Mouse (Mus musculus) midbrain, embryonic 11.5 days (tissue): ENCODE data around the gene Hcfc1r1. TPM values are rescaled to one million over a fixed set of nuclear protein-coding genes. Genes with fewer than 3 reads are reported as not detected.

Experiments
- ATAC-seq: fragments of 200-750 bp; cut with Nextera tagmentation; 2 replicates; pipeline ENCODE4 v1.8.0; 2017; ENCODE audit warnings: moderate TSS enrichment, moderate library complexity; ENCODE audit not compliant: low FRiP score
- DNase-seq: peaks from one replicate; pipeline ENCODE4 v3.0.0; 2015; ENCODE audit warnings: low spot score; ENCODE audit errors: missing footprints
- H3K27ac ChIP-seq: fragments of 300-500 bp; sonication (generic); 2 replicates; pipeline ENCODE4 v1.5.1; 2014; ENCODE audit warnings: low read depth, low read length
- H3K27me3 ChIP-seq: fragments of 300-500 bp; sonication (generic); 2 replicates; pipeline ENCODE4 v1.6.1; 2014; ENCODE audit warnings: mild to moderate bottlenecking, low read length, moderate library complexity, mixed read lengths; ENCODE audit not compliant: control insufficient read depth, insufficient read depth
- H3K36me3 ChIP-seq: fragments of 300-500 bp; sonication (generic); 2 replicates; pipeline ENCODE4 v1.6.1; 2014; ENCODE audit warnings: mild to moderate bottlenecking, low read length, moderate library complexity, mixed read lengths; ENCODE audit not compliant: control insufficient read depth, insufficient read depth
- H3K4me1 ChIP-seq: fragments of 300-500 bp; sonication (generic); 2 replicates; pipeline ENCODE4 v1.6.1; 2014; ENCODE audit warnings: low read length; ENCODE audit not compliant: control insufficient read depth, insufficient read depth
- H3K4me2 ChIP-seq: fragments of 300-500 bp; sonication (generic); 2 replicates; pipeline ENCODE4 v1.6.1; 2014; ENCODE audit warnings: mild to moderate bottlenecking, moderate library complexity
- H3K4me3 ChIP-seq: fragments of 300-500 bp; sonication (generic); 2 replicates; pipeline ENCODE4 v1.5.1; 2014; ENCODE audit warnings: low read depth, low read length
- H3K9ac ChIP-seq: fragments of 300-500 bp; sonication (generic); 2 replicates; pipeline ENCODE4 v1.6.1; 2014; ENCODE audit warnings: low read length
- H3K9me3 ChIP-seq: fragments of 300-500 bp; sonication (generic); 2 replicates; pipeline ENCODE4 v1.6.1; 2016; ENCODE audit warnings: low read length; ENCODE audit not compliant: control insufficient read depth
- WGBS: fragments of 180-500 bp; shearing (Covaris S2); extraction: QIAGEN DNeasy Blood & Tissue Kit; methylation state at CpG from one replicate; pipeline ENCODE4 v1.1.7; 2014; 5-methylcytosine and 5-hydroxymethylcytosine counted together
- polyA plus RNA-seq: library from polyadenylated mRNA; unstranded; fragments of >200 nt; fragmentation: Nextera tagmentation; extraction: Ambion mirVana; gene quantifications from 2 replicates; pipeline ENCODE4 v1.2.1, GENCODE M21; 2014

The Hcfc1r1 gene
- polyA plus RNA-seq, 1 experiment from 2014 or later: 40.6 TPM

GRCm38 (mm10) chr17:23722376-23723125 is 49.2 kb downstream of the Hcfc1r1 start, which contains the start of gene 1520401A03Rik:
Gene 1520401A03Rik (minus strand): TSS chr17:23722783.
- no peaks in the 10 kb centered on the region for H3K27me3 ChIP-seq
- no peaks in the 10 kb centered on the region for H3K9me3 ChIP-seq
- H3K4me3 ChIP-seq: no peak within 1 kb of the TSS

More at GRCm38 (mm10) chr17:23722376-23723125, 49.2 kb downstream of the Hcfc1r1 start, which contains the start of gene 1520401A03Rik:
- Histone ChIP-seq H3K4me2 (no peak within 1 kb of the TSS), H3K9ac (no peak within 1 kb of the TSS), H3K4me1 (peaks cover 7% of the 10 kb centered on the region; the same call in 1 of the 2 replicates), H3K36me3 (no peaks in the 10 kb centered on the region), H3K27ac (no peak within 1 kb of the TSS)
- WGBS: 80% methylated on average over 7 of the region's 7 CpGs
- no peak for DNase-seq
- no peak for ATAC-seq

Other genes starting within 250 kb of the Hcfc1r1 start
- gene Vmn2r117, start 193.9 kb upstream of the Hcfc1r1 start, polyA plus RNA-seq: not detected in 2 replicates
- 17.5 and 19.9 TPM in 2 replicates for gene Zfp213, start 109.4 kb upstream of the Hcfc1r1 start, polyA plus RNA-seq
- 16.3 and 16.5 TPM in 2 replicates for gene Zfp13, start 74.1 kb upstream of the Hcfc1r1 start, polyA plus RNA-seq
- 0.22 TPM in 1 of 2 replicates, not detected in the other for gene Zscan10, start 72.7 kb upstream of the Hcfc1r1 start, polyA plus RNA-seq
- 0.43 and 0.61 TPM in 2 replicates for gene Mmp25, start 28.3 kb upstream of the Hcfc1r1 start, polyA plus RNA-seq
- gene Bicdl2, start 13.1 kb upstream of the Hcfc1r1 start, polyA plus RNA-seq: 0.14 and 0.19 TPM in 2 replicates
- gene Thoc6, start 286 bp downstream of the Hcfc1r1 start, polyA plus RNA-seq: 55.1 and 57.0 TPM in 2 replicates
- gene Tnfrsf12a, start 3.9 kb downstream of the Hcfc1r1 start, polyA plus RNA-seq: 2.0 and 2.2 TPM in 2 replicates
- gene Cldn6, start 5.7 kb downstream of the Hcfc1r1 start, polyA plus RNA-seq: 2.3 and 2.5 TPM in 2 replicates
- 0.58 and 0.82 TPM in 2 replicates for gene Cldn9, start 10.4 kb downstream of the Hcfc1r1 start, polyA plus RNA-seq
- not detected in 2 replicates for gene 1520401A03Rik, start 49.2 kb downstream of the Hcfc1r1 start, polyA plus RNA-seq
- gene Pkmyt1, start 52.7 kb downstream of the Hcfc1r1 start, polyA plus RNA-seq: 29.3 and 33.7 TPM in 2 replicates
- 29.5 and 30.2 TPM in 2 replicates for gene Paqr4, start 67.3 kb downstream of the Hcfc1r1 start, polyA plus RNA-seq
- 0.58 and 0.63 TPM in 2 replicates for gene Kremen2, start 72.2 kb downstream of the Hcfc1r1 start, polyA plus RNA-seq
- 125 and 142 TPM in 2 replicates for gene Flywch1, start 98.0 kb downstream of the Hcfc1r1 start, polyA plus RNA-seq
- 20.4 and 20.9 TPM in 2 replicates for gene Flywch2, start 112.5 kb downstream of the Hcfc1r1 start, polyA plus RNA-seq
- gene Srrm2, start 116.9 kb downstream of the Hcfc1r1 start, polyA plus RNA-seq: 408 and 439 TPM in 2 replicates
- gene Elob, start 155.5 kb downstream of the Hcfc1r1 start, polyA plus RNA-seq: 1,062 and 1,170 TPM in 2 replicates
- 0.27 TPM in 1 of 2 replicates, not detected in the other for gene Prss33, start 162.5 kb downstream of the Hcfc1r1 start, polyA plus RNA-seq
- gene Prss32, start 170.3 kb downstream of the Hcfc1r1 start, polyA plus RNA-seq: not detected in 2 replicates
- gene Prss41, start 170.6 kb downstream of the Hcfc1r1 start, polyA plus RNA-seq: 0.41 and 0.81 TPM in 2 replicates
- not detected in 2 replicates for gene Prss21, start 194.5 kb downstream of the Hcfc1r1 start, polyA plus RNA-seq
- gene Dcpp1, start 207.3 kb downstream of the Hcfc1r1 start, polyA plus RNA-seq: not detected in 2 replicates
- not detected in 2 replicates for gene Dcpp2, start 207.3 kb downstream of the Hcfc1r1 start, polyA plus RNA-seq
- gene Dcpp3, start 243.9 kb downstream of the Hcfc1r1 start, polyA plus RNA-seq: not detected in 2 replicates